Mouse (Mus musculus) testis, adult 2 months (tissue): Measurements from ENCODE around the gene Tanc1.

Source experiments
- CTCF ChIP-seq: fragments of 200-500 bp; IDR thresholded peaks from 2 replicates; pipeline ENCODE4 v1.5.1; 2012; ENCODE audit warnings: low read depth, mild to moderate bottlenecking, inconsistent platforms, low read length, moderate library complexity; ENCODE audit not compliant: control insufficient read depth, insufficient read depth, insufficient replicate concordance
- POLR2A ChIP-seq: fragments of 200-500 bp; IDR thresholded peaks from 2 replicates; pipeline ENCODE4 v1.6.1; 2012; ENCODE audit warnings: low read depth, mild to moderate bottlenecking, inconsistent platforms, low read length, moderate library complexity; ENCODE audit not compliant: control insufficient read depth

- TF ChIP-seq CTCF (no peak), POLR2A (no peak)
These were observed 208.2 kb downstream of the Tanc1 start for GRCm38 (mm10) chr2:59820088-59820487.
